Mouse (Mus musculus) spleen, postnatal 14 days (tissue): ENCODE results near the gene Ovol3.
"Not testable (repeated sequence)": the region's sequence is repeated elsewhere in the genome, so short reads cannot be mapped to it uniquely, and the experiment has no call there.

ENCODE experiments used
- DNase-seq, 2 experiments: peaks; one replicate each; pipeline ENCODE4 v3.0.0; 2021 to 2022; ENCODE audit warnings: low spot score in 2 of 2

Gene Ovol3

GRCm38 (mm10) chr7:30224206-30224605 is 11.3 kb downstream of the Ovol3 start:
- DNase-seq, result no peak

GRCm38 (mm10) chr7:30222205-30222604 is 13.3 kb downstream of the Ovol3 start:
- no peak for DNase-seq

GRCm38 (mm10) chr7:30221433-30221832 is 14.1 kb downstream of the Ovol3 start:
- no peak for DNase-seq

- no peak for DNase-seq
Observed at GRCm38 (mm10) chr7:30220008-30220356, 15.5 kb downstream of the Ovol3 start.

GRCm38 (mm10) chr7:30219293-30220007 is 16.1 kb downstream of the Ovol3 start:
- DNase-seq, result no peak

GRCm38 (mm10) chr7:30217277-30217676 is 18.2 kb downstream of the Ovol3 start:
- no peak for DNase-seq

GRCm38 (mm10) chr7:30216723-30217151 is 18.8 kb downstream of the Ovol3 start:
- DNase-seq, result peak in 1 of 2 experiments; percentile 63

- no peak for DNase-seq
Observed at GRCm38 (mm10) chr7:30215875-30216274, 19.6 kb downstream of the Ovol3 start.

- DNase-seq, result no peak
Observed at GRCm38 (mm10) chr7:30213881-30214280, 21.6 kb downstream of the Ovol3 start.

GRCm38 (mm10) chr7:30211025-30211424 is 24.5 kb downstream of the Ovol3 start:
- no peak for DNase-seq

GRCm38 (mm10) chr7:30206364-30206763 is 29.2 kb downstream of the Ovol3 start:
- not testable (repeated sequence) for DNase-seq

GRCm38 (mm10) chr7:30205383-30205782 is 30.1 kb downstream of the Ovol3 start:
- DNase-seq, result peak in 1 of 2 experiments; percentile 58

- DNase-seq, result no peak
Observed at GRCm38 (mm10) chr7:30204380-30204779, 31.1 kb downstream of the Ovol3 start.

GRCm38 (mm10) chr7:30202895-30203690 is 32.4 kb downstream of the Ovol3 start:
- no peak for DNase-seq

GRCm38 (mm10) chr7:30200661-30201060 is 34.9 kb downstream of the Ovol3 start:
- not testable (repeated sequence) for DNase-seq

- DNase-seq, result no peak
Observed at GRCm38 (mm10) chr7:30200200-30200599, 35.3 kb downstream of the Ovol3 start.

GRCm38 (mm10) chr7:30199498-30200139 is 35.9 kb downstream of the Ovol3 start:
- no peak for DNase-seq

GRCm38 (mm10) chr7:30198481-30198971 is 37.0 kb downstream of the Ovol3 start, which contains the start of gene Capns1:
Gene Capns1 (minus strand): TSS chr7:30198811.
- peak in 1 of 2 experiments; percentile 52 for DNase-seq

- DNase-seq, result no peak
Observed at GRCm38 (mm10) chr7:30197592-30198129, 37.9 kb downstream of the Ovol3 start.

- no peak for DNase-seq
Observed at GRCm38 (mm10) chr7:30196171-30196570, 39.4 kb downstream of the Ovol3 start.

GRCm38 (mm10) chr7:30195461-30195860 is 40.1 kb downstream of the Ovol3 start:
- no peak for DNase-seq

- DNase-seq, result peak; percentile 89 to 93
Observed at GRCm38 (mm10) chr7:30194884-30195283, 40.6 kb downstream of the Ovol3 start.
